Mouse (Mus musculus) testis, adult 2 months (tissue): ENCODE results near the gene Trib2. TPM values are rescaled to one million over a fixed set of nuclear protein-coding genes. Genes with fewer than 3 reads are reported as not detected.

Experiments
- H3K27ac ChIP-seq: fragments of 200-500 bp; 2 replicates; pipeline ENCODE4 v1.5.1; 2012; ENCODE audit warnings: low read depth, low read length; ENCODE audit not compliant: control insufficient read depth, insufficient read depth
- H3K27me3 ChIP-seq: fragments of 200-500 bp; 2 replicates; pipeline ENCODE4 v1.6.1; 2012; ENCODE audit warnings: mild to moderate bottlenecking, low read length, moderate library complexity; ENCODE audit not compliant: control insufficient read depth, insufficient read depth
- H3K36me3 ChIP-seq: fragments of 200-500 bp; 2 replicates; pipeline ENCODE4 v1.6.1; 2012; ENCODE audit warnings: mild to moderate bottlenecking, low read length; ENCODE audit not compliant: control insufficient read depth, insufficient read depth
- H3K4me1 ChIP-seq: fragments of 200-500 bp; 2 replicates; pipeline ENCODE4 v1.6.1; 2012; ENCODE audit warnings: low read length; ENCODE audit not compliant: control insufficient read depth, insufficient read depth
- H3K4me3 ChIP-seq: fragments of 200-500 bp; 2 replicates; pipeline ENCODE4 v1.5.1; 2012; ENCODE audit warnings: low read depth, mild to moderate bottlenecking, low read length, moderate library complexity, mixed read lengths; ENCODE audit not compliant: control insufficient read depth
- CTCF ChIP-seq: fragments of 200-500 bp; IDR thresholded peaks from 2 replicates; pipeline ENCODE4 v1.5.1; 2012; ENCODE audit warnings: low read depth, mild to moderate bottlenecking, inconsistent platforms, low read length, moderate library complexity; ENCODE audit not compliant: control insufficient read depth, insufficient read depth, insufficient replicate concordance
- POLR2A ChIP-seq: fragments of 200-500 bp; IDR thresholded peaks from 2 replicates; pipeline ENCODE4 v1.6.1; 2012; ENCODE audit warnings: low read depth, mild to moderate bottlenecking, inconsistent platforms, low read length, moderate library complexity; ENCODE audit not compliant: control insufficient read depth
- polyA plus RNA-seq: library from polyadenylated mRNA; depleted of rRNA; stranded (reverse); fragments of >200 nt; gene quantifications from 2 replicates; pipeline ENCODE4 v1.2.3, GENCODE M21; 2012

Trib2 gene
- polyA plus RNA-seq, 1 experiment: 1.2 TPM

DNA sequence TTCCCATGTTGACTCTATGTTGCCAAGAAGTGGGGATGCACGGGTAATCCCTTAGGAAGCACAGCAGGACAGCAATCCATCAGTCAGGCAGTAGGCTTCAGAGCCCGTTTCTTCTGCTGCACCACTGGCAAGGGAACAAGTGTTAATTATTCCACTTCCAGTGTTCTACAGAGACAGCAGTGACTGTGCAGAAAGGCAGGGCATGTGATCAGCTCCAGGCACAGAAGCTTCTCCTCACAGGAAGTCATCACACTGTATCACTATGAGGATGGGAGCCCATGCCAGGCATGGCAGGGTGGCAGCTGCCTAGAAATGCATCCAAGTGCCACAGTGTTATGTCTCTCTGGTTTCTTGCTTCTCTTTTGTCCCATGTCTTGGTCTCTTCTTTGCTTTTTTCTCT, 57.9 kb downstream of the Trib2 start:
- Histone ChIP-seq H3K27me3 (no peaks in the 10 kb centered on the region), H3K36me3 (no peaks in the 10 kb centered on the region), H3K27ac (no peak overlapping the region), H3K4me1 (no peaks in the 10 kb centered on the region), H3K4me3 (no peak overlapping the region)
- no peak for TF ChIP-seq POLR2A
- no peak for TF ChIP-seq CTCF

DNA sequence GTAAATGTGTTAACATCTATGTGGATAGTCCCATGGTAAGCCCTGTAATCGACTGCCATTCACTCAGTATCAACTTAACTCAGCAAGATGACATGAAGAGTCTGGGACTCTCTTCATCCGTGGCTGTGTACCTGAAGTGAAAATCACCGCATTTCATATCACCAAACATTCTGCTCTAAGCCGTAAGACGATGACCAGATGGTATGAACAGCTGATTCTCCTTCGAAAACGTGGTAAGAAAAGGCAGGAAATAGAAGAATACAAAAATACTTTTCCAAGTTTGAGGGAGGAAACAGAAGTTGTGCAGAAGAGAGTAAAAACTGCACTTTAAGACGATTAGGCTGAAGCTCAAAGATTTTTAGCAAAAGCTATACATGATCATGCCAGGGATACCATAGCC, 59.4 kb downstream of the Trib2 start:
- Histone ChIP-seq H3K4me3 (no peak overlapping the region), H3K4me1 (no peaks in the 10 kb centered on the region)
- TF ChIP-seq POLR2A (no peak), CTCF (no peak)

DNA sequence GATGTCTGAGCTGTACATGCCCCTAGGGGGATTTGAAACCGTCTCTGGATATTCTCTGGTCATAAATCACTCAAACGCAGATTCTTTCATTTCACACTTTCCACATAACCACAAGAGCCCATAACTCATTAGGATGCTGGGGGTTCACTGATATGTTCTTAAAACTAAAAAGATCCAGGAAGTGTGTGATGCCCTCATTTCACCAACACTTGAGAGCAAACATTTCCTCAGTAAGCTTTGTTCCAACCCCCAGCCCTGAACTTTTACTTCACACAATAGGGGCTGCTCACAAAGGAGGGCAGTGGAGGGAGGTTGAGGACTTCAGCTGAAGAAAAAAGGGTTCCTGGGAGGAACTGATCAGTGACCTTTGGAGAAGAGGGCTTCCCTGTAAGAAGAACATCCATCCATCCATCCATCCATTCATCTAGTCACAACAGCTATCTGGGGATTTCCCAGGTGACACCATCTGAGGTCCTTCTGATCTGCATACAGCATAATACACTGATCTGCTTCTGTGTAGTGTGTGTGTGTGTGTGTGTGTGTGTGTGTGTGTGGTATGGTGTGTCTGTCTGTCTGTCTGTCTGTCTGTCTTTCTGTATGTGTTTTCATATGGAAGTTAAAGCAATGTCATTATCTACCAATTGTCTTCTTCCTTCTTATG, 61.6 kb downstream of the Trib2 start:
- no peaks in the 10 kb centered on the region for H3K36me3 ChIP-seq
- TF ChIP-seq CTCF: no peak
- no peak for TF ChIP-seq POLR2A
- H3K4me3 ChIP-seq: no peak overlapping the region
- no peak overlapping the region for H3K27ac ChIP-seq
- H3K27me3 ChIP-seq: no peaks in the 10 kb centered on the region
- H3K4me1 ChIP-seq: no peaks in the 10 kb centered on the region

More for the DNA sequence above, 59.4 kb downstream of the Trib2 start:
- Histone ChIP-seq H3K36me3 (no peaks in the 10 kb centered on the region), H3K27me3 (no peaks in the 10 kb centered on the region), H3K27ac (no peak overlapping the region)

DNA sequence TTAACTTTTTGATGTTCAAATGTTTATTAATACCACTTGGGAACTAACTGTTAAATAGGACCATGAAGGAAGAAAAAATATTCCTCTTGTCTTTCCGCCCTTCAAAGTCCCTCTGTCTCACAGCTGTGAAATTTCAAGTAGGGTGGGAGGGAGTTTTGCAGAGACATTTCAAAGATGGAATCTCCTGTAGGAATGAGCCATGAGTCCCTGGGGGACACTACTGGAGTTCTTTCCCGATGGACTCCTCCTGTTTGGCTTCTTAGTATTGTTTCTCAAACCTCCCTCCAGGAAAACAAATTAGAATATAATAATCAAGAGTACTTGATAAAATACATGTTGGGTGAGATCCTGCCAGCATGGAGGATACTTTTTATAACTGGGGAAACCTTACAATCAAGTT, 62.1 kb downstream of the Trib2 start:
- Histone ChIP-seq H3K4me3 (no peak overlapping the region), H3K36me3 (no peaks in the 10 kb centered on the region), H3K27me3 (no peaks in the 10 kb centered on the region), H3K4me1 (no peaks in the 10 kb centered on the region), H3K27ac (no peak overlapping the region)
- TF ChIP-seq POLR2A (no peak), CTCF (no peak)

DNA sequence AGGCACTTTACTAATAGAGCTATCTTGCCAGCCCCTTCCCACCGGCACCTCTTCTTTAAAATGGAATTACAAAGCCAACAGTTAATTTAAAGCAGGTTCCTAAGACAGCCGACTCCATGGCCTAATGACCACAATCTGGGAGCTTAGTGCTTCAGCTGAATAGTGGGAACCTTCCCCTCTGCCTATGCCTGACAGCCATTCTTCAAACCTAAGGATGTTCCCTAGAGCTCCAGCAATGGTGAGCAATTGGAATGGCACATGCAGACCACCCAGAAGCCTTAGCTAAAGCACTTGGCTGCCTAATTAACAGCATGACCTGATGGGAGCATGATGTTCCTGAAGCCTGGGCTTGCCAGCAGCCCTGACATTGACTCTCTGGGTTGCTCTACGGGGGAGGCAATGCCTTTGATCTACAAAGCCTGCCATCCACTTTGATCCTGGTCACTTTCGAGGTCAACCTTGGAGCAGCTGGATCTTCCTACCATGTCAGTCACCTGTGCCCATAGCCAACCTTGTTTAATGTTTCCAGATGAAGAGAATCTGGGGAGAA, 67.0 kb downstream of the Trib2 start:
- Histone ChIP-seq H3K4me1 (no peaks in the 10 kb centered on the region), H3K4me3 (no peak overlapping the region), H3K27me3 (no peaks in the 10 kb centered on the region), H3K27ac (no peak overlapping the region), H3K36me3 (no peaks in the 10 kb centered on the region)
- TF ChIP-seq POLR2A: no peak
- TF ChIP-seq CTCF: no peak

DNA sequence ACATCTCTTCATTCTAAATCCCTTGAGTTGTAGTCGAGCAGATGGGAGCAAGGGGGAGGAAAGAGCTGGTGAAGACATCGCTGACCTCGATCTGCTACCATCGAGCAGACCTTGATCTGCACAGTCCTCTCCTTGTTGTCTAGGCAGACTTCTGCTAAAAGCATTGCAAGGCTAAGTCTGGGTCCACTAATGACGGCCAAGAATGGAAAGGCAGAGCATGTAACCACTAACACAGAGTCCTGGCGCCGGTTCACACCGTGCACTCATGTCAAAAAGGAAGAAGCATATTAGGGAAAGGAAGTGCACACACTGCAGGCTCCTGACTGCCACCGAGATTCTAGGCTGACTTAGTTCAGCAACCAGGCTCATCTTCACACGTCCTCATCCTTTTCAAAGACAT, 71.0 kb downstream of the Trib2 start:
- Histone ChIP-seq H3K27ac (no peak overlapping the region), H3K27me3 (no peaks in the 10 kb centered on the region), H3K4me3 (no peak overlapping the region), H3K4me1 (no peaks in the 10 kb centered on the region), H3K36me3 (no peaks in the 10 kb centered on the region)
- TF ChIP-seq POLR2A (no peak), CTCF (no peak)
